Mouse (Mus musculus) forebrain, postnatal 0 days (tissue): ENCODE data around the gene Il2rg. TPM values are rescaled to one million over a fixed set of nuclear protein-coding genes. Genes with fewer than 3 reads are reported as not detected.
A peak's percentile ranks its signal among the peaks of the same experiment; 100 is the strongest.

Experiments
- ATAC-seq: fragments of 200-750 bp; cut with Nextera tagmentation; 2 replicates; pipeline ENCODE4 v1.8.0; 2017; ENCODE audit warnings: mild to moderate bottlenecking, moderate library complexity
- DNase-seq: peaks from one replicate; pipeline ENCODE4 v3.0.0-alpha.2; 2015
- H3K27ac ChIP-seq: fragments of 300-500 bp; sonication (generic); 2 replicates; pipeline ENCODE4 v1.5.1; 2014; ENCODE audit warnings: low read depth, mild to moderate bottlenecking, antibody characterized with exemption, low read length, moderate library complexity, mixed read lengths
- H3K27me3 ChIP-seq: fragments of 300-500 bp; sonication (generic); 2 replicates; pipeline ENCODE4 v1.6.1; 2014; ENCODE audit warnings: mild to moderate bottlenecking, low read length, mixed read lengths; ENCODE audit not compliant: insufficient read depth
- H3K36me3 ChIP-seq: fragments of 300-500 bp; sonication (generic); 2 replicates; pipeline ENCODE4 v1.6.1; 2014; ENCODE audit warnings: mild to moderate bottlenecking, moderate library complexity; ENCODE audit not compliant: insufficient read depth
- H3K4me1 ChIP-seq: fragments of 300-500 bp; sonication (generic); 2 replicates; pipeline ENCODE4 v1.6.1; 2014; ENCODE audit warnings: antibody characterized with exemption; ENCODE audit not compliant: insufficient read depth
- H3K4me2 ChIP-seq: fragments of 300-500 bp; sonication (generic); 2 replicates; pipeline ENCODE4 v1.6.1; 2014; ENCODE audit warnings: low read depth, mild to moderate bottlenecking, moderate library complexity
- H3K4me3 ChIP-seq: fragments of 300-500 bp; sonication (generic); 2 replicates; pipeline ENCODE4 v1.5.1; 2014; ENCODE audit warnings: low read depth, low read length, mixed read lengths
- H3K9ac ChIP-seq: fragments of 300-500 bp; sonication (generic); 2 replicates; pipeline ENCODE4 v1.6.1; 2014; ENCODE audit warnings: mild to moderate bottlenecking
- H3K9me3 ChIP-seq: fragments of 300-500 bp; sonication (generic); 2 replicates; pipeline ENCODE4 v1.6.1; 2016; ENCODE audit warnings: low read length
- CTCF ChIP-seq: sonication (generic); IDR thresholded peaks from 2 replicates; pipeline ENCODE4 v1.5.1; 2016; ENCODE audit warnings: antibody characterized with exemption, control low read depth, low read depth
- WGBS: fragments of 180-500 bp; shearing (Covaris S2); extraction: QIAGEN DNeasy Blood & Tissue Kit; methylation state at CpG from one replicate; pipeline ENCODE4 v1.1.7; 2014; 5-methylcytosine and 5-hydroxymethylcytosine counted together
- polyA plus RNA-seq: library from polyadenylated mRNA; unstranded; fragments of >200 nt; fragmentation: Nextera tagmentation; extraction: Ambion mirVana; gene quantifications from 2 replicates; pipeline ENCODE4 v1.2.1, GENCODE M21; 2015
- total RNA-seq: library from RNA; depleted of rRNA; stranded (reverse); fragments of >200 nt; gene quantifications from 2 replicates; pipeline ENCODE4 v1.2.3, GENCODE M21; 2014

Il2rg gene
- total and polyA plus RNA-seq, 2 experiments from 2014 or later: 1.2 to 4.2 TPM

- ATAC-seq: no peak
- 90% methylated on average over 14 of the region's 14 CpGs for WGBS
- H3K36me3 ChIP-seq: peaks cover 42% of the 10 kb centered on the region; the same call in 1 of the 2 replicates
These were observed 18.1 kb upstream of the Il2rg start for GRCm38 (mm10) chrX:101285953-101286670.

GRCm38 (mm10) chrX:101285534-101285933 is 17.5 kb upstream of the Il2rg start:
- peak; percentile 80 for TF ChIP-seq CTCF

More at GRCm38 (mm10) chrX:101285953-101286670, 18.1 kb upstream of the Il2rg start:
- no peak overlapping the region for H3K4me3 ChIP-seq
- H3K27me3 ChIP-seq: no peaks in the 10 kb centered on the region
- H3K27ac ChIP-seq: no peak overlapping the region
- no peaks in the 10 kb centered on the region for H3K9me3 ChIP-seq
- DNase-seq: no peak
- no peaks in the 10 kb centered on the region for H3K4me1 ChIP-seq
- no peak overlapping the region for H3K4me2 ChIP-seq
- no peak for TF ChIP-seq CTCF
- H3K9ac ChIP-seq: no peak overlapping the region

GRCm38 (mm10) chrX:101282813-101283212 is 14.8 kb upstream of the Il2rg start:
- Histone ChIP-seq H3K9ac (no peak overlapping the region), H3K27ac (no peak overlapping the region), H3K4me3 (no peak overlapping the region), H3K4me1 (no peaks in the 10 kb centered on the region), H3K27me3 (no peaks in the 10 kb centered on the region), H3K4me2 (no peak overlapping the region), H3K36me3 (peaks cover 29% of the 10 kb centered on the region), H3K9me3 (no peaks in the 10 kb centered on the region)
- WGBS: 84% methylated on average over 6 of the region's 6 CpGs
- TF ChIP-seq CTCF: no peak
- DNase-seq (no peak), ATAC-seq (no peak)

More at GRCm38 (mm10) chrX:101285534-101285933, 17.5 kb upstream of the Il2rg start:
- H3K27ac ChIP-seq: no peak overlapping the region
- H3K4me2 ChIP-seq: no peak overlapping the region
- H3K9me3 ChIP-seq: no peaks in the 10 kb centered on the region
- DNase-seq (peak; percentile 67), ATAC-seq (peak; percentile 73)
- H3K27me3 ChIP-seq: no peaks in the 10 kb centered on the region
- WGBS: 24% methylated on average over 6 of the region's 6 CpGs
- no peak overlapping the region for H3K4me3 ChIP-seq
- H3K36me3 ChIP-seq: peaks cover 44% of the 10 kb centered on the region
- H3K9ac ChIP-seq: no peak overlapping the region
- no peaks in the 10 kb centered on the region for H3K4me1 ChIP-seq

GRCm38 (mm10) chrX:101273875-101274738 is 6.1 kb upstream of the Il2rg start, which contains the start of gene Med12:
Med12 (plus strand) TSS chrX:101274030.
- Histone ChIP-seq H3K36me3 (peaks cover 5% of the 10 kb centered on the region; the same call in 1 of the 2 replicates), H3K9ac (peak within 1 kb of the TSS; percentile 61), H3K27ac (peak within 1 kb of the TSS; percentile 64), H3K4me2 (peak within 1 kb of the TSS; percentile 52), H3K4me3 (peak within 1 kb of the TSS; percentile 48), H3K9me3 (no peaks in the 10 kb centered on the region), H3K4me1 (no peaks in the 10 kb centered on the region), H3K27me3 (no peaks in the 10 kb centered on the region)
- TF ChIP-seq CTCF: no peak
- 26% methylated on average over 54 of the region's 54 CpGs for WGBS
- DNase-seq (peak; percentile 82), ATAC-seq (peak; percentile 99)

- no peak overlapping the region for H3K27ac ChIP-seq
- peak overlapping the region; percentile 48 for H3K4me3 ChIP-seq
- no peak for TF ChIP-seq CTCF
- 34% methylated on average over 6 of the region's 6 CpGs for WGBS
- no peaks in the 10 kb centered on the region for H3K4me1 ChIP-seq
- H3K36me3 ChIP-seq: peaks cover 4% of the 10 kb centered on the region; the same call in 1 of the 2 replicates
- H3K27me3 ChIP-seq: no peaks in the 10 kb centered on the region
- H3K4me2 ChIP-seq: peak overlapping the region; percentile 52
- DNase-seq (no peak), ATAC-seq (no peak)
- no peaks in the 10 kb centered on the region for H3K9me3 ChIP-seq
- peak overlapping the region; percentile 61 for H3K9ac ChIP-seq
These were observed 5.4 kb upstream of the Il2rg start for GRCm38 (mm10) chrX:101273410-101273809.

- Histone ChIP-seq H3K4me3 (no peak within 1 kb of the TSS), H3K4me1 (no peaks in the 10 kb centered on the region), H3K27me3 (no peaks in the 10 kb centered on the region), H3K9ac (no peak within 1 kb of the TSS), H3K36me3 (no peaks in the 10 kb centered on the region), H3K9me3 (no peaks in the 10 kb centered on the region), H3K27ac (no peak within 1 kb of the TSS), H3K4me2 (no peak within 1 kb of the TSS)
- 67% methylated on average over 3 of the region's 3 CpGs for WGBS
- no peak for ATAC-seq
- DNase-seq: no peak
- TF ChIP-seq CTCF: no peak
These were observed 685 bp upstream of the Il2rg start, which contains the start of gene Gm20489 for GRCm38 (mm10) chrX:101268755-101269124. Gm20489 (minus strand) TSS chrX:101269023.
